Mouse (Mus musculus): ENCODE results near the gene Sult6b1.

The Sult6b1 gene

GRCm38 (mm10) chr17:78906892-78907291 lies at the start of gene Sult6b1:
Sult6b1 (minus strand) TSS chr17:78906992.
- no peak for DNase-seq (ENCODE audit: low spot score)

GRCm38 (mm10) chr17:78953240-78953639 lies 46.4 kb upstream of the Sult6b1 start:
- DNase-seq (ENCODE audit: low spot score): no peak

DNA sequence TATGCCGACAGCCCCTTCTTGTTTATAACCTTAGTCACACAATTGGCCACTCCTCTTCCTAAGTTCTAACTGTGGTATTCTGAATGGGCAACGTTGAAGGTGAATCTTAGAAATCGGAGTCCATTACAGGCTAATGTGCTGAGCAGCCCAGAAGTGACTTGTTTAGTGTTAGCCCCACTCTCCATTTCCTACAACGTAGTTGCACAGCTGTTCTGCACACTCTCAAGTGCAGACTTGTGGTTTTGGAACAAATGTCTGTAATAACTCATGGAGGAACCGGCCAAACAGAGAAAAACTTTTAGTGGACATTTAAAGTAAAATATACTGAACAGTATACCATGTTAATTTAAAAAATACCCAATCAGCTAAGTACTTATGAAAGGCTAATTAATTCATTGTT lies 45.3 kb upstream of the Sult6b1 start:
- DNase-seq (ENCODE audit: low spot score): no peak

DNA sequence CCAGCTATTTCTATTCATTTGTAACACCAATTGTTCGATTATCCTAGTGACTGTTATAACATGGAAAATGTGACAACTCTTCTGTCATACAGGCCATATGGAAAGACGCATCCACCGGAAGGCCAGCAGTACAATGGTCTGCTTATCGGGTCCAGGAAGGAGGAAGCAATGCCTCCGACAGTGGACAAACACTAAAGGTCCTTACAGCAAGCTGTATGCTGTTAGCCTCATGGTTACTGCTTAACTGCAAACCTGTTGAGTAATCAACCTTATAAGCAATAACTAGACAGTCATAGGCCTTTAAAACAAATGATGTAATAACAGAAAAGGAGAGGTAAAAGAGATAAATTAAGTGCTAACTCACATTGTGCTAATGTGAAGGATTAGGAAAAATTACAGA lies 44.4 kb upstream of the Sult6b1 start:
- no peak for DNase-seq (ENCODE audit: low spot score)

- no peak for DNase-seq (ENCODE audit: low spot score)
Observed at GRCm38 (mm10) chr17:78942579-78942978, 35.8 kb upstream of the Sult6b1 start.

DNA sequence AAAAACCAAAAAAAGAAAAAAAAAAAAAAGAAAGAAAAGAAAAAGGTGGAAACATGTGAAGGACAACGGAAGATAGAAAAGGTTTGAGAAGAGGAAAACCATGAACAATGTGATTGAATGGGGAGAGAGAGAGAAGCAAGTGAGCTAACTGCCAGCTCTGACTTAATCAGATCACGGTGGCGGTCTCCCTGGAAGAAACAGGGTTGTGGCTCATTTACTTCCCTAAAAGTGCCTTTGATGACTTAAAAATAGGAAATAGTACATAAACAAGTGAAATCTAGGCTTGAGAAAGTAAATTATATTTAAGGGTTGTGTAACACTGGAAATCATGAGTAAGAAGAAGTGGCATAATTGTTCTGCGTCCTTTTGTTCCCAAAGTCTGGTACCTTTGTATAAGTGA lies 32.1 kb upstream of the Sult6b1 start:
- DNase-seq (ENCODE audit: low spot score): no peak

GRCm38 (mm10) chr17:78937229-78937853 lies 30.5 kb upstream of the Sult6b1 start:
- no peak for DNase-seq (ENCODE audit: low spot score)

DNA sequence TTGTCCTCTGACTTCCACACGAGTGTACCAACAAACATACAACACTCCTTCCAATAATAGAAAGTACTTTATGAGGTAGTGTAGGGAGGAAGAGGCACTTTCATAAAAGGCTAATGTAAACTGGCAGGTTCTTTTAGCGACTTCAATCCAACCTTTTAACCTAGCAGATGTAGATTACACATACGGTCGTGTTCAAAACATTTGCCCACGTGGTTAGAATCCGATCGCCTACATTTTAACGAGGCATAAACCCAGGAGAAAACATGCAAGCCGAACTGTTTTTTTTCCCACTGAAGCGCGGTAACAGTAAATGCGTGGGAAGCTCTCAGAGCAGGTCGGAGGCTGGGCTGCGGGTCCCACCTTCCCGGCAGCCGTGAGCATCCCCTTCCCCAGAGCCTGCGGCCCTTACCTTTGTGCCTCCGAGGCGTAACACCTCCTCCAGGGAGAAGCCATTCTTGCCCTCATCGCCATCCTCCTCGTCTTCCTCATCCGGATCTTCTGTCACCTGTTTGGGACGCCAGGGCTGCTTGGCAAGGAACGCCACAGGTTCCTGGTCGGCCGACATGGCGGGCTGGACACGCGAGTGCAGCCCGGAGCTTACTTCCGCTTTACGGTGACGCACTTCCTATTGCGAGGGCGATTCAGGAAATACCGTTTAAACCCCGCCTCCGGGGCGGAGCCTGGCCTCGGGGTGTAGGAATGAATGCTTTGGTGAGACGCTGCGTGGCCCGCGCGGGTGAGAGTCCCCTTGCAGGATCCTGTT lies 29.9 kb upstream of the Sult6b1 start, which contains the start of the genes Cebpz and Ndufaf7:
Cebpz (minus strand) TSS at position 601 of the 763 bp plus-strand sequence.
Ndufaf7 (plus strand) TSS at position 671 of the 763 bp plus-strand sequence.
- peak; percentile 100 for DNase-seq (ENCODE audit: low spot score)

DNA sequence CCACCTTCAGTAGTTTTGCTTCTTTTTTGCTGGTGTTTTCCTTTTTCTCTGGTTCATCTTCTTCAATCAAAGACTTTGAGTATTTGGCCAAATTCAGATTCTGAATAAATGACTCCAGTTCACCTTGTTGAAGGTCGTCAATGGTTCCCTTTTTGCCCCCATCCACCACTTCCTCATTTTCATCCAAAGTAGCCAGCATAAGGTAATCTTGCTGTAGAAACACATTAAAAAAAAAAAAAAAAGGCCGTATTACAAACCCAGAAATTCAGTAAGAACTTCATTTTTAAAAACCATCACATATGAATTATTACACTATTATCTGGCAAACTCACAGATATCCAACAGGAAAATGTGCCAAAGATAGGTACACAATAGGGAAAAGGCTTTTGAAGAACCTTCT lies 29.1 kb upstream of the Sult6b1 start:
- DNase-seq (ENCODE audit: low spot score): no peak

GRCm38 (mm10) chr17:78917696-78918095 lies 10.9 kb upstream of the Sult6b1 start:
- DNase-seq (ENCODE audit: low spot score): no peak

DNA sequence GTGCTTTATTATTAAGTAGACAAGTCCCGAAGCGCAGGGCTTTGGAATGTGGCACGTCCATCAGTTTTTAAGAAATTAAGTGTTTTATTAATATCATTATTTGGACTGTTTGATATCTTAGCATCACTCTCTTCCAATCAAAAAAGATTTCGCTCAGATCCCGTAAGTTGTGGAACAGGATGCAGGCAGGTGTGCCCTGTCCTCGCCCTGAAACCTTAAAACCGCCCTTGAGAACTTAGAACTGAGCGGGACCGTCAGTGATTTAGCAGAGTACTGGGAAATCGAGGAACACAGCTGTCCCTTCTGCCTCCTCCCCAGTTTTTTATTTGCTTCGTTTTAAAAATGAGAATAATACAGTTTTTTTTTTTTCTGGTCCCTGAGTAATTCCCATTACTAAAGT lies 10.1 kb upstream of the Sult6b1 start:
- DNase-seq (ENCODE audit: low spot score): no peak

GRCm38 (mm10) chr17:78916369-78916813 lies 9.6 kb upstream of the Sult6b1 start, which contains the start of gene Cebpzos:
Cebpzos (plus strand) TSS chr17:78916500.
- peak; percentile 92 for DNase-seq (ENCODE audit: low spot score)

DNA sequence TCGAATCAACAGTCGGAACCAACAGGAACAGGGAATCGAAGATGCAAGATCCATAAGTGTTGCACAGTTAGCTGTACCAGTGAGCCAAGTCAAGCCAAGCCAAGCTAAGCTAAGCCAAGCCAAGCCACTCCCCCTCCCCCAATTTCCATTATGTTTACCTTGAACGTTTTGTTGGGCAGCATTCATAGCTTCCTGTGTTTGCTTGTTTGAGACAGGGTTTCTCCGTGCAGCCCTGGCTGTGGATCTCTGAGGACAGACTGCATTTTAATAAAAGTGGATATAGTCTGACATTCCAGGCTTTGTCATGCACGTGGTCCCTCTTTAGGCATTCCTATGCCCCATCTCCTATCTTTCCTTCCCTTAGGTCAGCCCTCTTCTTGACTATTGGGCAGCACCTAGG lies 9.0 kb upstream of the Sult6b1 start:
- DNase-seq (ENCODE audit: low spot score): peak; percentile 36

DNA sequence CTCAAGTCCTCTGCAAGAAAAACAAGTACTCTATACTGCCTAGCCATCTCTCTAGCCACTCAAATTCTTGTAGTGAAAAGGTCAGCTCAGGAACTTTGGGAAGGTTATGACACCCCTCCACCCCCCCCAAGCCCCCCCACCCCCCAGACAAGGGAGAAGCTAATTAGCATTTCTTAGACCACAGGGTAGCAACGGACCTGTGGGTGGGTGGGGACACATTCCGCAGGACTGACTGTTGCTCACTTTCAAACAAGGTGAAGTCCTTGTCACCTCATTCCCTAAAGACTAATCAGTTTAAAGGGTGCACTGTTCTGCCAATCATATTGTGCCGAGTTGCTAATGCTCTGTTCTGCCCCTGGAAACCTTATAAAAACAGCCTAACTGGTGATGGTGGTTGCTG lies 7.1 kb upstream of the Sult6b1 start:
- no peak for DNase-seq (ENCODE audit: low spot score)

- DNase-seq (ENCODE audit: low spot score): peak; percentile 71
Observed at GRCm38 (mm10) chr17:78912861-78913281, 6.1 kb upstream of the Sult6b1 start.

DNA sequence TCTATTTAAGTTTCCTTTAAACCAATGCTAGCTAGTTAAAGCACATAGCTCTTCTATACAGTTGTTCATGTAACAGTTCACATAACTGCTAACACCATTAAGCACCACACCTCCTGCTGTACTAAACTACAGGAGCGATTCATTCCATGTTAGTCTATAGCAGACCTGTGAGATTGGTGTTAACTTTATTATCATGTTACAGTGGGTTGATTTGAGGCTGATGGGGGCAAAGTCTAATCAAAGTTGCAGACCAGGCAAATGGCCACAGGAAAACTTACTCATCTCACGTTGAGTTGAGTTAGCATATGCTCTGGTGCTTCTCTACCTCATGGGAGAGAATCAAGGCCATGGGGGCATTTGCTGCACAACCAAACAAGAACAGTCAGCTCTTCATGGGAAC lies 2.6 kb upstream of the Sult6b1 start:
- DNase-seq (ENCODE audit: low spot score): no peak

DNA sequence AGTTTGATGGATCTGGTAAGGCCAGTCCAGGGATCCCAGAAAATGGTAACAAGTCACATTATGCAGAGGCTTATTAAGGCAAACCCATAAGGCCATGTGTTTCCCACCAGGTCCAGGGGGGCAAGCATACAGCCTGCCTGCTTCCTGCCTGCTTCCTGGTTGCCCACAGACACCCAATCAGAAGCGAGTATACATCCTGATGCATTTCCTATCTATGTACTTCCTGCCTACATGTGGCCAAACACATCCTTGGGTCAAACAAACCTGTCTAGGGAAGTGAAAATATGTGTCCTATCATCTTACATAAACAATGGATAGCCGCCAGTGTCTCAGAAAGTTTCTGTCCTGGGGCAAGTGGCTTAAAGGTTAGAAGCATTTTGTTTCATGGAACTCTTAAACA lies 3.6 kb downstream of the Sult6b1 start:
- no peak for DNase-seq (ENCODE audit: low spot score)

DNA sequence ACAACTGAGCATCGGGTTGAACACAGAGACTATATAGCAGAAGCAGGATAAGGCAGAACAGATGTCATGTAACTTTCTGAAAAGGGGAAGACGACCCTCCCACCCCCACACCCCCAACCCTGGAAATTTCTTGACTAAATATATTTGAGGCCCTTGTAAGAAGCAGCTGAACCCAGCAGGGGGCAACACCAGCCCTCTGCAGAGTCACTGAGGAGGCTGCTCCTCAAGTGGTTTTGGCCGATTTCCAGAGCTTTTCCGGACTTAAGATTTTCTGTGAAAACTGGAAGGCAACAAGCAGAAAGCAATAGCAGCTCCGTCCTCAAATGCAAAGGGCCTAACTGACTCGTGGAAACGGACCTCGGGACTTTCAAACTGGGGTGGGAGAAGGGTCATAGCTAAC lies 11.4 kb downstream of the Sult6b1 start:
- peak; percentile 56 for DNase-seq (ENCODE audit: low spot score)

DNA sequence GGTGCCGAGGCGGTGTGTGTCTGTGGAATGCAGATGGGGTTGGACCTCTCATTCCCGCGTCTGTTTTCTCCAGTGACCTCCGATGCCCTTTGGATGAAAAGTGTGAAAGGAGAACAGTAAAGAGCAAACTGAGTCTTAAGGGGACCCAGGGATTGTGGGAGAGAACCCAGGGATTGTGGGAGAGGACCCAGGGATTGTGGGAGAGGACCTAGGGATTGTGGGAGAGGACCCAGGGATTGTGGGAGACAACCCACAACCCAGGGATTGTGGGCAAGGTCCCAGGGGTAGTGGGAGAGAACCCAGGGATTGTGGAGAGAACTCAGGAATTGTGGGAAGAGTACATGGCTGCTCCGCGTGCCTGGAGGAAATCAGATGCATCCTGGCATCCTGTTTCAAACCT lies 11.8 kb downstream of the Sult6b1 start:
- DNase-seq (ENCODE audit: low spot score): no peak

DNA sequence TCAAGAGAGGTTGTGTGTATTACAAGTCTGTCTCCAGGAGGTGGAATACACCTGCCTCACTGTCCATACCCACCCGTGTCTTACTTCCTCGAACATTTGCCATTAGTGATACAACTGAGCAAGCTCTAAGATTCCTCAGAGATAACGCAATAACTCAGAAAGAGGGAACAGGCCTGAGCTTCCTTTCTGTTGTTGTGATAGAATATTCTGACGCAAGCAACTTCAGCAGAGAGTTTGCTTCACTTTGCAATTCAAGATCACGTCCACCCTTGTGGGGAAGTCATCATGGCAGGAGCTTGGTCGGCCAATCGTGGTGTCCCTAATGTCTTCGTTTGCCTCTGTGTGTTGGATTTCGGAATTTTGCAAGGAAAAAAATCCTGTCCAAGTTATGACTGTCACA lies 15.8 kb downstream of the Sult6b1 start:
- DNase-seq (ENCODE audit: low spot score): no peak

GRCm38 (mm10) chr17:78889184-78889583 lies 17.6 kb downstream of the Sult6b1 start:
- no peak for DNase-seq (ENCODE audit: low spot score)

DNA sequence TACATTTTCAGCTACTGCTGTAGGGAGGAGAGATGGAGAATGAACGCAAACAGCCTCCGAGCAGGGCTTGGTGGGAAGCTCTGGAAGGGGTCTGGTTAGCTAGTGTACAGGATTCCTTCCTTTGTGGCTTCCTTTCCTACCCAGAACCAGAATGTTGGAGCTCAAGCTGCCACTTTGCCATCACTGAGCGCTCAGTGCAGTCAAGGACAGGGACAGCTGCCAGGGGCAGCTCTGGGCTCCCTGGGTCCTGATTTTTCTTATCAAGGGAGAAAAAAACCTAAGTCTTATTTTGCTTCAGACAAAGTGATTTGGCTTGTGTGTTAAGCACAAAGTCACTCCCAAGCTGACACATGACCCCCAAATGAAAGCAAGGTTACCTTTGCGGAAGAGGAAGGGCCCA lies 18.2 kb downstream of the Sult6b1 start:
- DNase-seq (ENCODE audit: low spot score): no peak

DNA sequence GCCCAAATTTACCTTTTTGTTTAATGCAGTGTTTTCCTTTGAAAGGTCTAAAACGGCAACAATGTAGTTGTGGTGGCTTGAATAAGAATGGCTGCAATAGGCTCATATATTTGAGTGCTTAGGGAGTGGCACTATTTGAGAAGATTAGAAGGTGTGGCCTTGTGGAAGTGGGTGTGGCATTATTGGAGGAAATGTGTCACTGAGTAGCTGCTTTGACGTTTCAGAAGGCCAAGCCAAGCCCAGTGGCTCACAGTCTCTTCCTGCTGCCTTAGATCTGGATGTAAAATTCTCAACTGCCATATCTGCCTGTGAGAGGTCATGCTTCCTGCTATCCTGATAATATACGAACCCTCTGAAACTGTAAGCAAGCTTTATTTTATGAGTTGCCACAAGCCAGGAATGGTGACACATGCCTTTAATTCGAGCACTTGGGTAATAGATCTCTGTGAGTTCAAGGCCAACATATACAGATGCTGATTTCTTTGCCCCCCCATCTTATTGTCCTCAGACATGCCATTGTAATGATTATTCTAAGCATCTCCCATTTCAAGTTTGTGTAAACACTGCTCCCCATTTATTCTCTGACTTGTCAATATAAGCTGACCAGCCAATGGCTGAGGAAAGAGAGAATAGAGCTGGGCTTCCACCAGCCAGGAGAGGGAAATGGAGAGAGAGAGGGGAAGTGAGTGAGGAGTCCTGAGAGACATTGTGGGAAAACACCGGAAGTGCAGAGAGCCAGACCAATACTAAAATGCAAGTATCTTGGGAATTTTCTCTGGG lies 21.3 kb downstream of the Sult6b1 start:
- DNase-seq (ENCODE audit: low spot score): no peak

Data from embryo, embryonic 10.5 days (tissue).